Mouse (Mus musculus) retina, postnatal 7 days (tissue): ENCODE measurements around the gene Myh14.

ENCODE experiments used
- DNase-seq: peaks from one replicate; pipeline ENCODE4 v3.0.0-alpha.2; 2012; ENCODE audit warnings: low read depth, low spot score

Gene Myh14

DNA sequence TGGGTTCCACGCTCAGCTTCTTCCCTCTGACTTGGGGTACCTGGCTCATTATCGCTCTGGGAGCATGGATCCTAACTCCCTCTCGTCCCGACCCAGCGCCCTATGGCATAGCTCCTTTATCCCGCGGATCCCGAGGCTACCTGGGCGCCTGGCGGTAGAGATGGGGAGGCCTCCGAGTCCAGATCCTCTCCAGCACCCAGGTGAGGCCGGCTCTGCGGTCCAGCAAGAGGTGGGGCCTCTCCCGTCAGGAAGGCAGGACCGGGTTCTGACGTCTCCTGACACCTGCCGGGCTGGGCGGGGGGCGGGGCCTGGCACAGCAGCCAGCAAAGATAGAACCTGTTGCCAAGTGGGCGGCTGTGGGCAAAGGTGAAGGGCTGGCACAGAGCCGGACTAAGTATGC, 1.5 kb downstream of the Myh14 start:
- DNase-seq, result no peak

DNA sequence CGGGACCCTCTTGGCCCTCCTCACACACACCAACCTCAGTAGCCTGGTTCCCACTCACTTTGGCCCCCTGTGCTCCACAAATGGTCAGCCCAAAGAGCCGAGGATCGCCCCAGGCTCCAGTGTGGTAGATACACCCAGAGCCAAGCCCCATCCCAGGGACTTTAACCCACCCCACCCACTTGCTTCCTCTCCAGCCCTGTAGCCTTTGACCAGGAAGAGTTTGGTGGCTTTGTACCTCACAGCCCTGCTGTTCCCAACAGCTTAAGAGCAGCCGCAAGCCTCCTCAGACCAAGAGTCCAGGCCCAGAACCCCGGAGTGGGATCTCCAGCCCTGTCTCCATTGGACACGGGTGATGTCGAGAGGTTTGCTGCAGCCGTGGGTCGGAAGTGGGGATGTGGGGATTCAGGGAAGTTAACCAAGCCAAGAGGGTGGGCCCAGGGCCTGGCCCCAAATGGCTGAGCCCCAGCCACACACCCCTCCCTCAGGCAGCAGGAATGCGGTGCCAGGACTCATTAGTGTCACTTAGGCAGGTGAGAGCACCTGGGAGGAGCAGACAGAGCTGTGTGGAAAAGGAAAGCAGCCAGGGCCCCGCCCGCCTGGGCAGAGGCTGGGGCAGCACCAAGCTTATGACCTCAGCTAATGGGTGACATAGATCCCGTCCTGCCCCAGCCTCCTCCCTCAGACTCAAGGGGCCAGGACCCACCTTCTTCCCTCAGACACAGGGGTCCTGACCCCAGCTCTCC, 2.5 kb downstream of the Myh14 start:
- DNase-seq, result no peak

GRCm38 (mm10) chr7:44666462-44666861, 4.2 kb downstream of the Myh14 start:
- no peak for DNase-seq

DNA sequence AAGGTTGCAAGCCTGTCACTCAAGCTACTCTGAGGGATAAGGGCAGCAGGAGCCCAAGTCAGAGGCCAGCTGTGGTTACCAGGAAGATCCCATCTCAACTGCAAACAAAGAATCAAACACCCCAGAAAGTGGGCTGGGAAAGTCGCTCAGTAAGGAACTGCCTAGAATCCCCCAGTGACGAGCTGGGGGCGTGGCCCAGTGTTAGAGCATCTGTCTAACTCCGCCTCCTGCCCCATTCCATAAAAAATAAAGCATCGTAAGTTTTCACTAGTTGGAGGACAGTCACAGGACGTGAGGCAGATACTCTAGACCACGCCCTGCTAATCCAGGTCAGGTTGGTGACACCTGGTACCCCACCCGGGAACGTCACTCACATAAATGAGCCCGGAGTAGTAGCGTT, 5.9 kb downstream of the Myh14 start:
- DNase-seq, result no peak

GRCm38 (mm10) chr7:44663546-44663945, 7.1 kb downstream of the Myh14 start:
- no peak for DNase-seq

- no peak for DNase-seq
Observed at GRCm38 (mm10) chr7:44662569-44662968, 8.1 kb downstream of the Myh14 start.

DNA sequence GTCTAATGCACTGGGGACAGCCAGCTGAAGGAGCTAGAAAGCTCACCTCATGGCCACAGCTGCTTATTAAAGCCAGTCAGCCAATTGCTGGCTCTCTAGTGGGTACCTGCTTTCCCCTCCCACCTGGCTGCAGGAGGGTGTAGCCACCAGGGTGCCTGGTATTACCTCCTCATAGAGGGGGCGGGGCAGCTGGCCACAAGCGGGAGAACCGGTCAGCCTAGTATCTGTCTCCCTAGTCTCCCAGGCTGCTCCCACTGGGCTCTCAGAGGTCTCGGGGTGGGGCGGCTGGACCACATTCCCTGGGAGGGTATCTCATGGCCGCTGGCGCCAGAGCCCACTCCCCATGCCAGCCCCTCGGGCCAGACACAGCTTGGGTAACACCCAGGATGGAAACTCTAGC, 8.5 kb downstream of the Myh14 start:
- DNase-seq, result no peak

DNA sequence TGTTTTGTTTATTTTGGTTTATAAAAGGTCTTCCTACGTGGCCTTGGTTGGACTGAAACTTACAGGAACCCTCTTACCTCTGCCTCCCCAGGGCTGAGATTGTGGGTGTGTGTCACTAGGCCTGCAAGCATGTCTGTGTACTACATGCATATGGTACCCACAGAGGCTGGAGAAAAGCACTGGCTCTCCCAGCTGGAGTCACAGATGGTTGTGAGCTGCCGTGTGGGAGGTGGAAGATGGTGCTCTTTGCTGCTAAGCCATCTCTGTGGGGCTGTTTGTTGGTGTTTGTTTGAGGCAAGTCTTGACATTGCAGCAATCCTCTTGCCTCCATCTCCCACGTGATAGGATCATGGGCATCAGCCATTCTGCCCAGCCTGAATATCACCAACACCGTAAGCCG, 9.4 kb downstream of the Myh14 start:
- DNase-seq, result no peak

- peak; percentile 66 for DNase-seq
Observed at GRCm38 (mm10) chr7:44655504-44655903, 15.1 kb downstream of the Myh14 start.

DNA sequence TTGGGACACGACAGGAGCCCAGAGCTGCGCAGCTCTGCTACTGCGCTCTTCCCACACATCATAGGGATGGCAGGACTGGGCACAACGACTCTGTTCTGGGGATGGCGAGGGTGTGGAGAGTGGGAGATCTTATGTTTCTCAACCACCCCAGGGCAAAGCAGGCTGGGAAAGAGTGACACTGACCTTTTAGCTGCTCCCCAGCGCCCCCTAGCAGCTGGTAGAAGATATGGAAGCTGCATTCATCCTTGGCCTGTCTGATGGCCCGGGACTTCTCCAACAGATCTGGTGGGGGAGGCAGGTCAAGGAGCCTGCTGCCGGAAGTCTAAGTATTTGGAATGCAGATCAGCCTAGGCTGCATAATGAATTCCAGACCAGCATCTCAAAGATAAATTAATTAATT, 16.9 kb downstream of the Myh14 start:
- DNase-seq, result no peak

GRCm38 (mm10) chr7:44651416-44651815, 19.2 kb downstream of the Myh14 start:
- DNase-seq, result no peak

- peak; percentile 61 for DNase-seq
Observed at GRCm38 (mm10) chr7:44649990-44650389, 20.7 kb downstream of the Myh14 start.

DNA sequence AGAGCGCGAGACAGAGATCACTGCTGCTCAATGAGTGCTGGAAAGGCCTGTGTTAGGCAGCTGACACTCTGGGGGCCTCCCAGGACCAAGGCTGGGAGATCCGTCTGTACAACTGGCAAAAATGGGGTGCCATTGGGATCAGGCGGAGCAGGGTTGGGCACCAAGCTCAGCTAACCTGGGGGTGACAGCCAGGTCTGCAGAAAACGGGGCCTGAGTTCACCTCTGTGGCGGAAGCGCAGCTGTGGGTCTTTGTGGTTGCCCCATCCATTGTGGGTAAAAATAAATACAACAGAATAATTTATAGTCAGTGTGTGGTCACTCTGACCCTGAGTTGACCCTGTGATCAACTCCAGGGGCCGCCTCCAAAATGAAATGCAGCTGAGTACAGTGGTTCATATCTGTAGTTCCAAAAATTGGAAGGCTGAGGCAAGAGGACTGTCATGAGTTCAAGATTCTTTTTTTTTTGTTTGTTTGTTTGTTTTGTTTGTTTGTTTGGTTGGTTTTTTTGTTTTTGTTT, 21.5 kb downstream of the Myh14 start:
- DNase-seq, result no peak

GRCm38 (mm10) chr7:44647729-44648128, 22.9 kb downstream of the Myh14 start:
- DNase-seq, result no peak

DNA sequence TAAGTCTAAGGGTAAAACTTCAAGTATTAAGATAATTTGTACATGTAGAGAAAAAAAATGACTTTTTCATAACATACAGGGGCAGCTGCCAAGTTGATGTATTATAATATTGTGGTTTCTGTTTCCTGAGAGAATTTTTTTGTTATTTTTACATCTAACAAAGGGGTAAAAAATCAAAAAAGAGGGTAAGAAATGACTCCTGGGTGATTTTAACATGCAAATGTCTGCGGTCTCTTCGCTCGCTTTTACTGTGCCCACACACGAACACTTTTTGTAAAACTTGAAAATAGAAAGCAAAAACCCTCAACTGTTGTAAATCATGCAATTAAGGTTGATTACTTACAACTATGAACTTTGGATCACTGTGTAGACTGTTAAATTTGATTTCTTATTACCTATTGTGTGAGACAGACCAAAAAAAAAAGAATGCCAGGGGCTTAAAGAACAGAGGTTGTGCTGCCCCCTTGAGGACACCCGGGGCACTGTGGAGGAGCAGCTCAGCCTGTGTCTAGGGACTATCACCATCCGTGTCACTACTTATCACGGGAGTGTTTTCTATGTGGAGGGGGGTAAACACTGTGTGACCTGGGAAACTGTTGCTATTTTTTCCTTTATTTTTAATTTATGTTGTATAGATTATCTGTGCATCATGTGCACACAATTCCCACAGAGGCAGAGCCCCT, 23.5 kb downstream of the Myh14 start:
- DNase-seq, result peak; percentile 69

DNA sequence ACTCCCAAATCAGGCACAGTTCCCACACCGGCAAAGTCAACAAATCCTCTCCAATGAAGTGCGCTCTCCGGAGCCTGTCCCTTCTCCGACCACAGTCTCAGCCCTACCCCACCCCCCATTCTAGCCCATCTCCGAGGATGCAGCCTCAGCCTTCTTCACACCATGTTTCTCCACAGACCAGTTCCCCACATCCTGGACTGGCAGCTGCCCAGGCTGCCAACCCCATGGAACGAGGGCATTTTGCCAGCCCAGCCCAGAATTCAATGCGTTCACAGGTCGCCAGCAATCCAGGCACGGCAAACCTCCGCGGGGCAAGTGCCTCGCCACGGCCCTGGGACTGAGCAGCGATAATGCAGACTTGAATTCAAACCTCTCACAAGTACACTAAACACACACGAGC, 24.7 kb downstream of the Myh14 start:
- no peak for DNase-seq

GRCm38 (mm10) chr7:44645256-44645655, 25.4 kb downstream of the Myh14 start:
- no peak for DNase-seq

GRCm38 (mm10) chr7:44641887-44642286, 28.8 kb downstream of the Myh14 start:
- no peak for DNase-seq

- no peak for DNase-seq
Observed at GRCm38 (mm10) chr7:44640843-44641605, 29.6 kb downstream of the Myh14 start.

- DNase-seq, result no peak
Observed at GRCm38 (mm10) chr7:44638663-44639062, 32.0 kb downstream of the Myh14 start.

DNA sequence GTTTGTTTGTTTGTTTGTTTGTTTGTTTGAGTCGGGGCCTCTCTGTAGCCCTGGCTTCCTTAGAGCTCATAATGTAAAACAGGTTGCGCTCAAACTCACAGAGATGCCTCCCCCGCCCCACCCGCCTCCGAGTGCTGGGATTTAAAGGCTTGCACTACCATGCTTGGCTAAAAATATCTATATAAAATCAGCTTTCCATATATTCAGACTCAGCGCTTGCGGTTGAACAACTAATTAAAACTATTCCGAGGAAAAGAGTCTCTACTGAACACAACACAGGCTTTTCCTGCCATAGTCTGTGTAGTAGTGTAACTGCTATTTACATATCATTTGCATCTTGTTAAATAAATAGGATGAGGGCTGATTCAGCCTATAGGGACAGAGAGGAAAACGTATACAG, 34.0 kb downstream of the Myh14 start:
- DNase-seq, result no peak

GRCm38 (mm10) chr7:44633407-44633806, 37.2 kb downstream of the Myh14 start:
- no peak for DNase-seq
